Mouse (Mus musculus) layer of hippocampus, postnatal 14 days (tissue): ENCODE data around the gene Plet1. TPM values are rescaled to one million over a fixed set of nuclear protein-coding genes. Genes with fewer than 3 reads are reported as not detected.

Source experiments
- DNase-seq, 2 experiments: peaks; one replicate each; pipeline ENCODE4 v3.0.0; 2021 to 2022; ENCODE audit warnings: low spot score in 2 of 2, mixed read lengths in 1 of 2
- total RNA-seq, 2 experiments: library from RNA; stranded (reverse); gene quantifications; 2 replicates each; pipeline ENCODE4 v1.2.3; 2021

Plet1 gene
- total RNA-seq, 2 experiments from 2014 or later = 0.38 TPM; not detected in 1

GRCm38 (mm10) chr9:50495405-50496150, 1.3 kb downstream of the Plet1 start:
- no peak for DNase-seq

GRCm38 (mm10) chr9:50496151-50496505, 1.8 kb downstream of the Plet1 start:
- DNase-seq = no peak

DNA sequence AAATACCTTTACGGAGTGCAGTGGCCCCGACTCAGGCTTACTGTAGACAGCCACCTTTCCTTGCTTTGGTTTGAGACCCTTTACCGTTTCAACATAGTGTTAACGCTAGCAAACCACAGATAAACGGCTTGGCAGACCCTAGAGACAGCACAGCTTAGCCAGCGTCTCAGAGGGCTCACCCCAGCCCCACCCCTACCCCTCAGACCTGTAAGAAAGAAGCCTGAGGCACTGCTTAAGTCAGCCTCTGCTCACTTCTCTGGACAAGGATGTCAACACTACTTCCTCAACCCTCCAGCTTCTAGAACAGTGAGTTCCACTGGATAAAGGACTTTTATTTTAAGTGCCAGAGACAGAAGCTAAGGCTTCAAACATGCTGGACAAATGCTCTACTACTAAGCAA, 2.2 kb downstream of the Plet1 start:
- DNase-seq = no peak

DNA sequence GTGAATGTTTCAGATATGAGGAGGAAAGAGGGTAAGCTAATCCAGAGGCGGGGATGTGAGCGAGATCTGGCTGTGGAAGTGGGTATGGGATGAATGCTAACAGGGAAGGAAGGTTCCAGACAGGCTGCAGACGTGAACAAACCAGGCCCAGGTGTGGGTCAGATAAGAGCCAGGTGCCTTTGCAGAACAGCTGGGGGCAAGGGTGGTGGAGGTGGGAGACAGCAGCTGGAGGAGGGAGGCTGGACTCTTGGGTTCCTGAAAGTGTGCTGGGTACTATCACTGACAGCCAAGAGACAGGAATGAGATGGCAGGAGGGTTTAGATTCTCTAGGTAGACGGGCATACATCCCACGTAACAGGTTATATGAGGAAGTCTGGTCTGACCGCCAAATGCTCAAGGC, 2.8 kb downstream of the Plet1 start:
- DNase-seq = no peak

DNA sequence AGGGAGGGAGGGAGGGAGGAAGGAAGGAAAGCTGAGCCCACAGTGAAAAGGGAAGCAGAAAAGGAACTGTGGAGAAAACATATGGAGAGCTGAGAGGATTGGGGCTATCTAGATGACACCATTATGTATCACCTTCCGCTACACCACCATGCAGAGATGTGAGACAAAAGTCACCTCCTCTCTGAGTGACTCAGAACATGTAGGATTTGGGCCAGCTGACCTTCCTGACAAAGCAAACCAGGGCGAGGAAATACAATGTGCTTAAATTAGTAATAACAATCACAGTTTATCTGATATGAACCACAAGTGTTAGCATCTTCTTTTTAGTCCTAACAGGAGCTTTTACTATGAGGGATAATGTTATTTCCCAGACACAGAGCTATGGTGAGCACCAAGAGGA, 3.2 kb downstream of the Plet1 start:
- DNase-seq = no peak

DNA sequence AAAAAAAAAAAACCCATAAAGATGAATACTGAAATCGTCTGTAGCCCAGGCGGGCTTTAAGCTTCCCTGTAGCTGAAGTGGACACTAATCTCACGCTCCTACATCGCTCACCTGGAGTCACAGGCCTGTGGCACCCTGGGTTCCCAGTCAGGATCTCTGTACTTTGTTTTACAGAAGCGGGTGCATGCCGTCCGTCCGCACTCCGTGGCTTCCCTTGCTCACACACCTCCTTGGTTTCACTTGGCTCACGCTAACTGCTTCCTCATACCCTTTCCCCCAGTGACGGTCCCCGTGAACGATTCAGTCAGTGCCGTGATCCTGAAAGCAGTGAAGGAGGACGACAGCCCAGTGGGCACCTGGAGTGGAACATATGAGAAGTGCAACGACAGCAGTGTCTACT, 4.5 kb downstream of the Plet1 start:
- DNase-seq = no peak

DNA sequence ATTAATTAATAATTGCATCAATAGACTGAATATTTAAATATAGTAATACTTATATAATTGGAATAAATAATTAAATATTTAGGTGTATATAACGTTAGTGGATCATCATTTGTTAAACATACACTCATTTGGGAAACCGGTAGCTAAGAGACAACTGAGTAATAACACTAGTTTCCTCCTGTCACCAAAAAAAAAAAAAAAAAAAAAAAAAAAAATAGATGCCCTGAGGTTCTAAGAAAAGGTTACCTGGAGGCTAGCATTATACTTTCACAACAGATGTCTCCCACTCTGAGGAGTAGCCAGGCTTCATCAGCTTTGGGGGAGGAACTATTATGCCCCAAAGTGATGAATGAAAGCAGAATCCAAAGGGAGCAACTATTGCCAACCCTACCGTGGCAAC, 5.5 kb downstream of the Plet1 start:
- DNase-seq = no peak

DNA sequence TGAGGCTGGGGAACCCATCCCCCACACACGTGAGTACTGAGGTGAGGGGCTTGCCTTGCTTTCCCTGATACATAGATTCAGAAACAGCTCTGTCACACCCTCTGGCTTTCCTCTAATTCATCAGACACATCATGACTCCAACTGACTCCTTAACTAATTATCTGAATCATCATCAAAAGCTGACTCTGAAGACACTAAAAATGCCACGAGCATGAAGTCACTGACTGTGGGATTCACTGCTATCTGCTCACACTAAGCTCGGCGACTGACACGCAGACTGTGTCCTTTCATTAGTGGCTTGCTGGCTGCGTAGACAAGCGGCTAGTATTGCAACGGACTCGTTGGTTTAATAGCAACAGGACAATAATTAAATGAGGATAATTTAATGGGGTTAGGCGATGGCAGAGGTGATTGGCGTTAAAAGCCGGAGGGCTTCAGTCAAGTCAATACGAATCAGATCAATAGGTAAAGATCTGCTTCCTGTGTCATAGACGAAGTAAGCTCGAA, 6.2 kb downstream of the Plet1 start:
- DNase-seq = no peak

GRCm38 (mm10) chr9:50500974-50501501, 6.7 kb downstream of the Plet1 start:
- peak in 1 of 2 experiments; percentile 12 for DNase-seq

- DNase-seq = no peak
Measured at GRCm38 (mm10) chr9:50502949-50503348, 8.6 kb downstream of the Plet1 start.

DNA sequence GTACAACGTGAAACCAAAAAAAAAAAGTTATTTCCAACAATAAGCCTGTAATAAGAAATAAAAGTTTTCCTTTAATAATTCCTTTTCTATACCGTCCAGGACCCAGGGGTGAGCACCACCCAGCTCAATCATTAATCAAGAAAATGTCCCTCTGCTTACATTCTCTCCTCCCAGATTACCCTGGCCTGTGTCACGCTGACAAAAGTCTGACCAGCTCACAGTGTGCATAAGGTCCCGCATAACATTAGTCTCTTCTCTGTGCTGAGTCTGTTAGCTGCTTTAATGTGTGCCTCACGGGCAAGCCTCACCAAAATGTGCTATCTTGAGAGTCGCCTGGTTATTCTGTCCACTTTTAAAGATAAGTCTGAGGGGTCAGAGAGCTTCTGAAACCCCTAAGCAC, 11.1 kb downstream of the Plet1 start:
- no peak for DNase-seq

- DNase-seq = no peak
Measured at GRCm38 (mm10) chr9:50507570-50507969, 13.2 kb downstream of the Plet1 start.

GRCm38 (mm10) chr9:50515462-50515861, 21.1 kb downstream of the Plet1 start:
- DNase-seq = no peak

- DNase-seq = no peak
Measured at GRCm38 (mm10) chr9:50518781-50519180, 24.5 kb downstream of the Plet1 start.

DNA sequence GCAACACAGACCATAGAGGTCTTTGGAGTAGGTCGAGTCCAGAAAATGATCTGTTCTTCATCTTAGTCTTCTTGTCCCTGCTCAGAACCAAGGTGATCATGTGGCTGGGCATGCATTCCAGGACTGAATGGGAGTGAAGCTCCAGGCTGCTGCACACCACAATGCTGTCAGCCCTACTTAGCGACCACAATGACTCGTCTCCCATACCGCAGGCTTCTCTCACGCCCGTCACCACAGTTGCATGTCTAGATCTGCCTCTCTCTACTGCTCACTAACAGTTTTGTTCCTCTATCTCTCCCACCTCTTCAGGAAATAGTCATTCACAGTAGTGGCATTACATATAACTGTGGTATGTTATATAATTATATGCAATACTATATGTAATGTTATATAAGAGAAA, 26.4 kb downstream of the Plet1 start:
- no peak for DNase-seq

- DNase-seq = no peak
Measured at GRCm38 (mm10) chr9:50521562-50521961, 27.2 kb downstream of the Plet1 start.

DNA sequence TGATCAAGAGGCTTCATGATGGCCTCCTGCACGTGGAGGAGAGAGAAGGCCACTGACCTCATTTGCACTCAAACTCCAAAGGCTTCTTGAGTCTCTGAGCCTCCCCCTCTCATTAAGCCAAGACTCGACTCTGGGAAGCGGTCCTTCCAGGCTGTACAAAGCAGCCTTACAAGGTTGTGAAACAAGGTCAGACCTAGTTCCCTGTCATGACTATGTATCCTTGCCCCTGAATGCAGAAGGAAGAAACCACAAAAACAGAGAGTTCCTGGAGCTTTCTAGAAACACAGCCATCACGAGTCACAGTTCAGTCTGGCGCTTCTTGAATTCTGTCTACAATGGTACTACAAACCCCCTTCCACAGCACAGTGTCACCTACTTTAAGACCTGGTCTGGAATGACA, 28.2 kb downstream of the Plet1 start:
- DNase-seq = no peak

GRCm38 (mm10) chr9:50524936-50525335, 30.6 kb downstream of the Plet1 start:
- DNase-seq = no peak

DNA sequence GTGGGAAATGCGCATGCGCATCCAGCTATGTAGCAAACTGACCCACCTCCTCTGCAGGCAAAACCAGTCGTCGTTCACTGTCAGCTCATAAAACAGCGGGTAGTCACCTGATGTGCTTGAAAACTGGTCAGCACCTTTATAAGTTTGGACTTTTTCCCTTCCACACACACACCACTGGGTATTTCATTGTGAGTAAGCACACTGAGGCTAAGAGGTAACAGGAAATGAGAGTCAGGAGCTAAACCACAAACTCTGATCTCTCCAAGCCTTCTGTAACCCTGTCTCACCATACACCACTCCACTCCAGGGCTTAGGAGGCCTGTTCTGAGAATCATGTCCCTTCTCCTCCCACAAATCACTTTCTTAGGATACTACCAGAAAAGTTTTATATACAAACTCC, 31.3 kb downstream of the Plet1 start:
- DNase-seq = no peak

DNA sequence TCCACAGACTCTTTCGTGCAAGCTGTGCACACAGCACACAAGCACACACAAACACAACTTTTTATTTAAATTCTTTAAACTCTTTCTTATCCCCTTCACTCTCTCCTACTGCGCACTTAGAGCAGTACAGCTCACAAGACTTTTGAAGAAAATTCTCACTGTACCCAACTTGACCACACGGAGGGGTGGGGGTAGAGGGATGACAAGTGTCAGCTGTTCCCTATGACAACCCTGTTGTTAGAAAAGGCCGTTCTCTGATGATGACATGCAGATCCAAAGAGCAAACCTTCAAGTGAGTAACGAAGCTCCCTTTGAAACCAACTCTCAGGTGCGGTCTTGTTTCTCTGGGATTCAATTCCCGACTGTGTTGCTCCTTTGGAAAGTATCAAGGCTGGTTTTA, 33.5 kb downstream of the Plet1 start:
- no peak for DNase-seq

DNA sequence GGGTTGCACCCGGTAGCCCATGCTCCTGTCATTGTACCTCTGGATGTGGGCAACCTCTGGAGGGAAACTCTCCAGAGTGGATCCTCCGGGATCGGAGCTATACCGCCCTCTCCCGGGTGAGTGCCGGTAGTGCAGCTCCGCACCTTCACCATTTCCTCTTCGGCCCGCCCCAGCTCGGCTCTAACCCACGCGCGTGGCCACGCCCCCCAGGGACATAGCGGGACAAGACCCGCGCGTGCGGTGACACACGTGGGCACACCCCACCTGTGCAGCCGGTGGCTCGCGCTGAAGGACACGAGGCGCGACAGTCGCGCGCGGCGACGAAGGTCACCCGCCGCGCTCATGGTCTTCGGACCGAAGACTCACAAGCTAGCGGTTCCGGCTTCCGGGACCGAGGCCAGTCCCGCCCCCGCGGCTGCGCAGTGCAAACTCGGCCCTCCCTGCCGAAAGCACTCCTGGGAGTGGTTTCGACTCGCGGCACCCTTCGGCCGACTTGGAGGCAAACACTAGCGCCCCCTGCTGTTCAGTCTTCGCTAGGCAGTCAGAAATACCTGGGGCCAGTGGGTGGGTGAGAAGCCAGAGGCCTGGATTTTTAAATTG, 34.1 kb downstream of the Plet1 start, which contains the start of gene Pts:
Pts (minus strand) TSS at position 432 of the 600 bp plus-strand sequence.
- DNase-seq = peak; percentile 98 to 99

- DNase-seq = peak; percentile 33 to 39
Measured at GRCm38 (mm10) chr9:50530890-50531289, 36.6 kb downstream of the Plet1 start.

DNA sequence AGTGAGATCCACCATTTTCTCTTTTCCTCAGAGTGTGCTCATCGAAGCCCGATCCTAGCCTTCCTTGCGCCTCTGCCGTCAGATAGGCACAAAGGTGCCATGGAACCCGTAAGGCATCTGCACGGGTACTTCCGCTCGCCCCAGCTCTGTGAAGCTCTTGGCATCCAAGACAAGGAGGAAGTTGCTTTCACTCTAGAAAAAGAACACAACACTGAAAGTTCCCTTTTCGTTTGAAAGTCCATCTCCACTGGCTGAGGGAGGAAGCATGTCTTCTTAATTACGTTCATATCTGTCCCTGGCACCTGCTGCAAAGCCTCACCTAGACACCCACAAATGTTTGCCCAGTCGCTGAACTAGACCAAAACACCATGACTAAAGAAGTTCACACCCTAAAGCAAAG, 39.0 kb downstream of the Plet1 start:
- no peak for DNase-seq
